Mouse (Mus musculus) granulocyte monocyte progenitor cell, adult 5-6 weeks (primary cell): ENCODE results near the gene 2210011C24Rik. TPM values are rescaled to one million over a fixed set of nuclear protein-coding genes. Genes with fewer than 3 reads are reported as not detected.
A peak's percentile ranks its signal among the peaks of the same experiment; 100 is the strongest.
"Not testable (repeated sequence)": the region's sequence is repeated elsewhere in the genome, so short reads cannot be mapped to it uniquely, and the experiment has no call there.

Experiments
- ATAC-seq: replicated peaks from 2 replicates; pipeline ENCODE4 v1.8.0; 2016; ENCODE audit warnings: mild to moderate bottlenecking, moderate TSS enrichment, inconsistent platforms; ENCODE audit not compliant: poor library complexity, severe bottlenecking
- total RNA-seq, 2 experiments: library from RNA; stranded (forward) in 1 of 2; stranded (reverse) in 1 of 2; fragments of 200-712, 200-1000 nt in 1 of 2; fragments of >200 nt in 1 of 2; fragmentation: Nextera tagmentation in 1 of 2; gene quantifications; 2 replicates each; pipeline ENCODE4 v1.2.3; 2014 to 2017

2210011C24Rik gene
- total RNA-seq, 2 experiments from 2014 or later = not detected

DNA sequence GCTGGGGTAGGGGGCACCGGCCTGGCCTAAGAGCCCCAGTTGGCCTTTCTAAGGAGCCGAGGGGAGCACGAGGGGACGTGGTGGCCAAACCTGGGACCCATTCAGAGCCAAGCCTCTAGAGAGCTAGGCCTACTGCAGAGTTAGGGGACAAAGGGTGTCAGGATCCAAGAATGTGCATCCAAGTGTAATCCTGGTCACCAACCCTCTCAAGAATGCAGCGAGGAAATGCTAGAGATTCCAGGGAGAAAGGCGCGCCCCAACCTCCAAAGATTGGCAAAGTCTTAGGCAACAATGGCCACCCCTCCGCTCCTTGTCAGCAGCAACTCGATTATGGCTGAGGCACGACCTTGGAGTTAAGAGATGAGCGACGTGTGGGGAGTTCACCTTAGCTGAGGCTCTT is 9.6 kb upstream of the 2210011C24Rik start:
- ATAC-seq = no peak

GRCm38 (mm10) chr8:84021096-84021495 is 9.1 kb upstream of the 2210011C24Rik start, which contains the start of gene Palm3:
Palm3 (plus strand) TSS chr8:84021471.
- no peak for ATAC-seq

DNA sequence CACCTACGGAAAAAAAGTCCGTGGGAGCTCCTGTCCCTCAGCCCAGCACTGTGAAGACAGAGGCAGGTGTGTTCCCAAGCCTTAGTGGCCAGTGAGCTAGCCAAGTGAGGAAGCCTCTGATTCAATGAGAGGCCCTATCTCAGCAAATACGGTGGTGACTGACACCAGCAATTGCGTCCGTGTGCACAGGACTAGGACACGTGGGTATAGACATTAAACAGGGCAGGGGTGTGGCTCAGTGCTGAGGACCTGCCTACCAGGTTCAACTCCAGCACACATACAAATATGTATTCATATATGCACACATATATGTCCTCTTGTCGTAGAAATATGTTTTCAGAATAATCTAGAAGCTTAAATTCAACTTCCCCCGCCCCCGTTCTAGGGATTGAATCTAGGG is 7.8 kb upstream of the 2210011C24Rik start:
- no peak for ATAC-seq

- no peak for ATAC-seq
Observed at GRCm38 (mm10) chr8:84015833-84016232, 3.9 kb upstream of the 2210011C24Rik start.

GRCm38 (mm10) chr8:84012499-84013165 is 661 bp upstream of the 2210011C24Rik start:
- peak; percentile 34 for ATAC-seq

DNA sequence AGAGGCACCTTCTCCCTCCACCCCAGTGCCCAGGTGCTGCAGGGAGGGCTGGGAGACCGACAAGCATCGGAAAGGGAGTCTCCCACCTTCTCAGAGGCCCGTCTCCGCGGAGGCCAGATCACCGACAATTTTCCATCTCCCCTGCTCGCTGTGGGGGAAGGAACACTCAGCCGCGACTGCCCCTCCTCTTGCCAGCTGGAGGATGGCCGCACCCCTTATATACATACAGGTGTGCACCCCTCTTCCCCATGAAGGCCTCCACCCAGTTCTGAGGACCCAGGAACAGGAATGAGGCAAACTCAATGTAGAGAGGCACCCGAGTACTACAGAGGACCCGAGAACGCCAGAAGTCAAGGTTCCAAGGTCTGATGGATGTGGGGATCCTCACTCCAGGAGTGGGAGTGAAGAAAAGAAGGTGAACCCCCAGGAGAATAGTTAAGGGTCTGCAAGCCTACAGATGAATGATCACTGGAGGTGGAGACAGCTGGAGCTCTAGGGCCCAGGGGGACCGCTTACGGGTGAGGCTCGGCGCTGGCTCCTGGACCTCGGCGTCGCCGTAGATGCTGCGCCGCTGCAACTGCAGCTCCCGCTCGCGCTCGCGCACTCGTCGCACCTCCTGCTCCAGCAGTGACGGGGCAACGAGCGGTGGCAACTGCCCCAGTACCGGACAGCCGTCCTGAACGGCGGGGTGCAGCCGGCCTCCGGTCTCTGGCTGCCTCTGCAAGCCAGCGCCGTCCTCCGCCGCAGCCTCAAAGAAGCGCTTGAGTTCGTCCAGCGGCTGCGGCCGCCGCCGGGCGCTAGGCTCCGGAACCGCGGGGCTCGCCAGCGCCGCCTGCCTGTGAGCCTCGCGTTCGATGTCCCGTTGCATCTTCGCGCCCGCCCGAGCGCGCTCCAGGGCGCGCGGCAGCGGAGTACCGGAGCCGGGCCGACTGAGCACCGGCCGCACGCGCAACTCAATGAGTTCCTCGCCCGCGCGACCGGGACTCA is 1.1 kb downstream of the 2210011C24Rik start:
- peak; percentile 57 for ATAC-seq

- peak; percentile 61 for ATAC-seq
Observed at GRCm38 (mm10) chr8:84009876-84010275, 2.1 kb downstream of the 2210011C24Rik start.

DNA sequence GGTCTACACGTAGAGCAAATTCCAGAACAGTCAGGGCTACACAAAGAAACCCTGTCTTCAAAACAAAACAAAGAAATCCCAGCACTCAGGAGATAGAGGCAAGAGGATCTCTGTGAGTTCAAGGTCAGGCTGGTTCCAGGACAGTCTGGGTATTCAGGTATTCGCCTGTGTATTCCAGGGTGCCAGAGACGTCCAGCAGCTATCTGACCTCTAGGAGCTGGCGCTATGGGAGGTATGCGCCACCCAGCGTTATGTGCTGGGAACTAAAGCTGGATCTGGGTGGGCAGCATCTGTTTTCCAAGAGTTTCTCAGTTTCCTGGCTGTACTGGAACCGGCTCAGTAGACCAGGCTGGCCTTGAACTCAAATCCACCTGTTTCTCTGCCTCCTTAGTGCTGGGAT is 3.6 kb downstream of the 2210011C24Rik start:
- ATAC-seq = no peak

DNA sequence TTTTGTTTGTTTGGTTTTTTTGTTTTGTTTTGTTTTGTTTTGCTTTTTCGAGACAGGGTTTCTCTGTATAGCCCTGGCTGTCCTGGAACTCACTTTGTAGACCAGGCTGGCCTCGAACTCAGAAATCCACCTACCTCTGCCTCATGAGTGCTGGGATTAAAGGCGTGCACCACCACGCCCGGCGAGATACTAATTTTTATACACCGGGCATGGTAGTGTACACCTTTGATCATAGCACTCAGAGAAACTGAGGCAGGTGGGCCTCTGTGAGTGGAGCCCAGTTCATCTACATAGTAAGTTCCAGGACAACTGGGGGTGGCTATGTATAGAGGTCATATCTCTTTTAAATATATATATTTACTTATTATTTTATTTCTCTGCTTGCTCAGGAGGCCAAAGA is 6.5 kb downstream of the 2210011C24Rik start:
- ATAC-seq = not testable (repeated sequence)

DNA sequence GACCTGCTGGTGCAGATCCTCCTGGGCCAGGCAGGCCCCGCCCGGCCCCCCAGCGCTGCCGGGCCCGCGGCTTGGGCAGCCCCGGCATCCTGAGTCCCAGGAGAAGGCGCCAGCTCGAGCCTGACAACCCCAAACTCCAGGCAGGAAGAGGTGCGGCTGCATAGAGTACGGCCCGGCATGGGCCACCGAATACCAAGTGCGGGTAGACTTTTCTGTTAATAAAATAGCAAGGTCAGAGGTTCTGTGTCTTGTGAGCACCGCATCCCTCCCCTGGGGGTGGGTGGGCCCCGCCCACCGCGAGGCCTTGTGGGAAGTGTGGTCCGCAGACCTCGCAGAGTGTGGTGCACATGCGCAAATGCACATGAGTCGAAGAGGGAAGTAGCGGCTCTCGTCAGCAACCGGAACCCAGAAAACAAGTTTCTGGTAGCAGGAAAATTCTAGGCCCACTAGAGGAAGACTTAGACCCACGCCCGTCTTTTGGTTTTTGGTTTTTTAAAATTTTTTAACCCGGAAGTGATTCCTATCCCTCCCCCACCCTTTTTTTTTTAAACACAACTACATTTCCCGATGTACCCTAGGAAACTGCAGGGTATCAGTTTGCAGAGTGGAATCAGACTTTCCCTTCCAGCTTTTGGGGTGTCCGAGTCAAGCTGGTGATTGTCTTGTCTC is 7.3 kb downstream of the 2210011C24Rik start:
- peak; percentile 99 for ATAC-seq

- ATAC-seq = no peak
Observed at GRCm38 (mm10) chr8:84003612-84004246, 8.2 kb downstream of the 2210011C24Rik start.

GRCm38 (mm10) chr8:84002957-84003611 is 8.9 kb downstream of the 2210011C24Rik start:
- no peak for ATAC-seq

DNA sequence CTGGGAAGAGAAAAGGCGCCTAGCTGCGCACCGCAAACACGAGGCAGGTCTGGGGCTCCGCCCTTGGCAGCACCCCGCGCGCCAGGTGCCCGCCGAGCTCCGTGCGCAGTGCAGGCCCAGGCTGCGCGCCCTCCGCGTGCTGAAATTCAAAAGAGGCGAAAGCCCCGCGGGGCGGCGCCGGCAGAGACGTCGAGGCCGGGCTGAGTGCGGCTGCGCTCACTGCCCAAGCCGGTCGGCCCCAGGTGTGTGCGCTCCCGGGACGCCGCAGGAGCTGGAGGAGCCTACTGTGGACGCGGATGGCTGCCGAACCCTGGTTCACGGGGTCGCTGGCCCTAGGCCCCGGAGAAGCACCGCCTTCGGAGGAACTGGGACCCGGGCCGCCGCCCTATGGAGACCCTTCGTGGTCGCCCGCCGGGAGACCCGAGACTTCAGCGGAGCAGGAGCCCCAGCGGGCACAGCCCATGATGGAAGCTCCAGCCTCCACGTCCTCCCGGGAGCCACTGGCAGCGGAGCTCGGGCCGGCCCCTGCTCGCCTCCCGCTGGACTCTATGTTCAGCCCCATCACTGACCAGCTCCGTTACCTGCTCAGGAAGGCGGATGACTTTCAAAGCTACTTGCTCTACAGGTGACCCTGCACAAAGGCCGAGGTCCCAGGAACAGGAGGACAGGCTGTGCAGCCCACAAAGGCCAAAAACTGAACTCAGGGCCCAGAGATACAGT is 10.5 kb downstream of the 2210011C24Rik start, which contains the start of gene 1700067K01Rik:
Gene 1700067K01Rik, plus strand, starts transcription at position 222 of the 720 bp plus-strand sequence.
- ATAC-seq = no peak

- no peak for ATAC-seq
Observed at GRCm38 (mm10) chr8:83999825-84000224, 12.1 kb downstream of the 2210011C24Rik start.

- ATAC-seq = no peak
Observed at GRCm38 (mm10) chr8:83999057-83999705, 12.8 kb downstream of the 2210011C24Rik start.

DNA sequence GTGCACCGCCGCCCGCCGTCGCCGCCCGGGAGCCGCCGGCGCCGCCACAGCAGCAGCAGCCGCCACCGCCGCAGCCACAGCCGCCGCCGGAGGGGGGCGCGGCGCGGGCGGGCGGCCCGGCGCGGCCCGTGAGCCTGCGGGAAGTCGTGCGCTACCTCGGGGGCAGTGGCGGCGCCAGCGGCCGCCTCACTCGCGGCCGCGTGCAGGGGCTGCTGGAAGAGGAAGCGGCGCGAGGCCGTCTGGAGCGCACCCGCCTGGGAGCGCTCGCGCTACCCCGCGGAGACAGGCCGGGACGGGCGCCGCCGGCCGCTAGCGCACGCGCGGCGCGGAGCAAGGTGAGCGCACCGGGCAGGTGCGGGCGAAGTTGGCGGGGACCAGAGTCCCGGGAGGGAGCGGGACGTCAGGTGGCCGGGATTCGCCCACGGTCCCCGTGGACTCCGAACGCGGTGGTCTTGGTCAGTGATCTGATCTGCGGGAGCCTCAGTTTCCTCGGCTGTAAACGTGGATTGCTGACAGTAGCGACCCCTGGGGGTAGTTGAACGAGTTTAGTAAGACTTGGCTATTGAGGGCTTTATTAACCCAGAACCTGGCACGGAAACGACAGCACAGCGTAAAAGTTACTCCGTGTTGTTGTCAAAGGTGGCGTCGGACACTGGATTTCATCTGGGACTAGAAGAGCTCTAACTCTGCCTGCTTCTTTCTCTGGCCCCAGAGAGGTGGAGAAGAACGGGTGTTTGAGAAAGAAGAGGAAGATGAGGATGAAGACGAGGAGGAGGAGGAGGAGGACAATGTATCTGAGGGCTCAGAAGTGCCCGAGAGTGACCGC is 13.5 kb downstream of the 2210011C24Rik start:
- ATAC-seq = peak; percentile 62

DNA sequence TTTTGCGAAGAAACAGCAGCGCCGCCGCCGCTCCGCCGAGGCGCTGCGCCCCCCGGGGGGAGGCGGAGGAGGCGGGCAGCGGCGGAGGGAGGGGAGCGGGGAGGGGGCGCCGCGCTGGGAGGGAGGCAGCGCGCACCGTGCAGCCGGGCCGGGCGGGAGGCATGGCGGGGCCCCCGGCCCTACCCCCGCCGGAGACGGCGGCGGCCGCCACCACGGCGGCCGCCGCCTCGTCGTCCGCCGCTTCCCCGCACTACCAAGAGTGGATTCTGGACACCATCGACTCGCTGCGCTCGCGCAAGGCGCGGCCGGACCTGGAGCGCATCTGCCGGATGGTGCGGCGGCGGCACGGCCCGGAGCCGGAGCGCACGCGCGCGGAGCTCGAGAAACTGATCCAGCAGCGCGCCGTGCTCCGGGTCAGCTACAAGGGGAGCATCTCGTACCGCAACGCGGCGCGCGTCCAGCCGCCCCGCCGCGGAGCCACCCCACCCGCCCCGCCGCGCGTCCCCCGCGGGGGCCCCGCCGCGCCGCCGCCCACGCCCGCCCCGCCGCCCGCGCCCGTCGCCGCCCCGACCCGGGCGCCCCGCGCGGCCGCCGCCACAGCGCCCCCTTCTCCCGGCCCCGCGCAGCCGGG is 14.3 kb downstream of the 2210011C24Rik start, which contains the start of gene Samd1:
Gene Samd1, plus strand, starts transcription at position 162 of the 631 bp plus-strand sequence.
- ATAC-seq = no peak
